Comparison of ENCODE assay signal across 8 mouse cellular contexts in the genomic region with DNA sequence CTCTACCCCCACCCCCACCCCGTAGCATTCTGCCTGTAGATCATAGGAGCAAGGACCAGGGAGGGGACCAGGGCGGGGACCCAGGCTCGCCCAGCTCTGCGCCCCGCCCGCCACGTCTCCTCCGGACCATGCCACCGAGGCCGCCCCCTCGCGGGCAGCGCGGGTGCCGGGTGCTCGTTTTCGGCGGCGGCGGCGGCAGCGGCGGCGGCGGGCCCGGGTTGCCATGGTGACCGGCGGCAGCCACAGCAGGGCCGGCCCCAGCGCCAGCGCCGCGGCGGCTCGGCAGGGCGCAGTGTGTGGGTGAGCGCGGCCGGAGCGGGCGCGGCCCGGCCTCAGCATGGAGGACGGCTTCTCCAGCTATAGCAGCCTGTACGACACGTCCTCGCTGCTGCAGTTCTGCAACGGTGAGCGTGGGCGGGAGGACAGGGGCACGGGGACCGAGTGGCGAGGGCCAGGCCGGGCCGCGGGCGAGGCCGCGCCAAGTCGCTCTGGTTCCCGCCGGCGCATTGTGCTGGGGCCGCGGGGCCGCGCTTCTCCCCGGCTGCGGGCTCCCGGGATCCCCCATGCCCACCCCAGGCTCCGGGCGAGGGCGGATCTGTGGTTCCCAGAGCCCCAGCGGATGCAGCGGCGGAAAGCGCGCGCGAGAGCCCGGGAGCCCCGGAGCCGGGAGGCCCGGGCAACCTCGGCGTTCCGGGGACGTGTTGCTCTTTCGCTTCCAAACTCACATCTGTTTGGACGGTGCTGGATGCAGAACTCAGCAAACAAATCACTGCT. TPM values are rescaled to one million over a fixed set of nuclear protein-coding genes. Genes with fewer than 3 reads are reported as not detected.
A peak's percentile ranks its signal among the peaks of the same experiment; 100 is the strongest.
DNase-seq lines count a peak whose midpoint lies in the region; ATAC-seq and TF ChIP-seq lines count a peak whose summit lies in the region.

No protein-coding gene starts in this region.

- peak overlapping the region; percentile 78 for H3K4me3 ChIP-seq in cortical plate, adult 2 months (ENCODE audit: insufficient read depth, low read length)
- H3K4me3 ChIP-seq in intestine, embryonic 14.5 days (ENCODE audit: low read depth, low read length), result peak overlapping the region; percentile 70

- intact Hi-C loops in left cerebral cortex, postnatal 10 days (cut with DNase I), result loop anchor here (5.0 kb wide), 2 partner anchors 61 to 69 kb away; no protein-coding TSS in a partner anchor

- TF ChIP-seq CTCF in cortical plate, adult 2 months (IDR thresholded peaks at IDR 0.05; ENCODE audit: extremely low read depth, insufficient read depth, low read length), result no peak

- peak; percentile 94 for ATAC-seq in intestine, embryonic 14.5 days (replicated peaks; ENCODE audit: low FRiP score, low TSS enrichment, low read depth)
- ATAC-seq in megakaryocyte progenitor cell, adult 5-6 weeks (replicated peaks; ENCODE audit: poor library complexity), result peak; percentile 73
- no peak for ATAC-seq in activated CD4-positive, CD25-positive, alpha-beta regulatory T cell, adult 4 months

- H3K27ac ChIP-seq in cortical plate, adult 2 months (ENCODE audit: insufficient read depth, low read length), result peak overlapping the region; percentile 63
- H3K27ac ChIP-seq in intestine, embryonic 14.5 days (ENCODE audit: low read depth), result peak overlapping the region; percentile 85

- H3K9ac ChIP-seq in intestine, embryonic 14.5 days (ENCODE audit: low read length), result peak overlapping the region; percentile 79

- H3K4me1 ChIP-seq in cortical plate, adult 2 months (ENCODE audit: control insufficient read depth, insufficient read depth, low read length), result peaks cover 3% of the 10 kb centered on the region; the same call in 1 of the 2 replicates
- peaks cover 12% of the 10 kb centered on the region; the same call in 1 of the 2 replicates for H3K4me1 ChIP-seq in intestine, embryonic 14.5 days (replicated peaks; ENCODE audit: control insufficient read depth, insufficient read depth, low read length)

- TF ChIP-seq POLR2A in cortical plate, adult 2 months (IDR thresholded peaks at IDR 0.05; ENCODE audit: extremely low read depth, insufficient read depth, low read length), result no peak

- WGBS in intestine, embryonic 14.5 days, result 0% methylated on average over 76 of the region's 90 CpGs

- H3K9me3 ChIP-seq in intestine, embryonic 14.5 days (ENCODE audit: control insufficient read depth, low read length), result no peaks in the 10 kb centered on the region

- H3K4me2 ChIP-seq in intestine, embryonic 14.5 days (ENCODE audit: low read length), result peak overlapping the region; percentile 59

- DNase-seq in adrenal gland, adult 18-20 months (ENCODE audit: low spot score in 2 of 2), result peak; percentile 93
- DNase-seq in gastrocnemius, postnatal 25 days, result peak; percentile 90
- DNase-seq in intestine, embryonic 14.5 days (ENCODE audit: low spot score), result peak; percentile 93
- DNase-seq in left cerebral cortex, postnatal 10 days (ENCODE audit: extremely low spot score in 1 of 2, low spot score in 2 of 2), result peak; percentile 84 to 93
- DNase-seq in right cerebral cortex, postnatal 25 days, result peak; percentile 92

- H3K36me3 ChIP-seq in intestine, embryonic 14.5 days (ENCODE audit: control insufficient read depth, insufficient read depth, low read length), result no peaks in the 10 kb centered on the region

- H3K27me3 ChIP-seq in intestine, embryonic 14.5 days (replicated peaks; ENCODE audit: control insufficient read depth, insufficient read depth, low read length), result no peaks in the 10 kb centered on the region

RNA-seq across cellular contexts. Expression of gene Eml1, which starts 52.3 kb away (rescaled TPM):
- 10 to 100 TPM; 19.7 to 19.9 TPM for total RNA-seq in adrenal gland, adult 18-20 months (2021)
- 76.5 and 76.6 TPM in 2 replicates for polyA plus RNA-seq in cortical plate, adult 2 months (2012; rRNA removed)
- 100 to 1,000 TPM in 1 of 2 experiments, 10 to 100 TPM in 1; 84.7 to 109 TPM for total RNA-seq in gastrocnemius, postnatal 25 days (2021)
- 72.4 and 94.5 TPM in 2 replicates for polyA plus RNA-seq in intestine, embryonic 14.5 days (2014; fragmentation: Nextera tagmentation; extraction: Ambion mirVana)
- total RNA-seq in left cerebral cortex, postnatal 10 days (2021), result 10 to 100 TPM; 60.4 to 64.4 TPM
- 0.07 TPM in 1 of 2 replicates, not detected in the other for total RNA-seq in megakaryocyte progenitor cell, adult 5-6 weeks (2015)
- not detected in 2 replicates for total RNA-seq in megakaryocyte progenitor cell, adult 5-6 weeks (2017)
- under 1 TPM in 1 of 2 experiments, not detected in 1; 0.38 TPM for polyA plus RNA-seq in activated CD4-positive, CD25-positive, alpha-beta regulatory T cell, adult 4 months (2017; shearing (Covaris generic))

Comparison
In these comparisons a context has a peak if more than half of its experiments do, and no peak if none do; other contexts are left out.
1. RNA of gene Eml1, which starts 52.3 kb away (total RNA-seq): 84.7 to 109 TPM in gastrocnemius, postnatal 25 days, 60.4 to 64.4 TPM in left cerebral cortex, postnatal 10 days and 19.7 to 19.9 TPM in adrenal gland, adult 18-20 months; 0.07 TPM in megakaryocyte progenitor cell, adult 5-6 weeks; every median in the first group is over 10 times any median in the second.
2. Peak in every context shown above with its lines, with median percentiles within 50 percentile points of each other: DNase-seq.